Mouse (Mus musculus) embryonic facial prominence, embryonic 14.5 days (tissue): Measurements from ENCODE around the gene Tex36. TPM values are rescaled to one million over a fixed set of nuclear protein-coding genes. Genes with fewer than 3 reads are reported as not detected.

Experiments
- ATAC-seq: fragments of 200-750 bp; cut with Nextera tagmentation; 2 replicates; pipeline ENCODE4 v1.8.0; 2017; ENCODE audit warnings: low read depth, moderate number of reproducible peaks, moderate TSS enrichment
- DNase-seq: peaks from one replicate; pipeline ENCODE4 v3.0.0-alpha.2; 2015; ENCODE audit warnings: low spot score
- H3K27ac ChIP-seq: fragments of 300-500 bp; sonication (generic); replicated peaks from 2 replicates; pipeline ENCODE4 v1.5.1; 2014; ENCODE audit warnings: low read depth, mild to moderate bottlenecking, low read length, moderate library complexity
- H3K27me3 ChIP-seq: fragments of 300-500 bp; sonication (generic); replicated peaks from 2 replicates; pipeline ENCODE4 v1.6.1; 2014; ENCODE audit warnings: low read length; ENCODE audit not compliant: control insufficient read depth, insufficient read depth
- H3K36me3 ChIP-seq: fragments of 300-500 bp; sonication (generic); 2 replicates; pipeline ENCODE4 v1.6.1; 2014; ENCODE audit warnings: low read length, mixed read lengths; ENCODE audit not compliant: control insufficient read depth, insufficient read depth
- H3K4me1 ChIP-seq: fragments of 300-500 bp; sonication (generic); 2 replicates; pipeline ENCODE4 v1.6.1; 2014; ENCODE audit warnings: antibody characterized with exemption, low read length; ENCODE audit not compliant: control insufficient read depth, insufficient read depth
- H3K4me2 ChIP-seq: fragments of 300-500 bp; sonication (generic); 2 replicates; pipeline ENCODE4 v1.6.1; 2014; ENCODE audit warnings: low read depth, mild to moderate bottlenecking, low read length, moderate library complexity, mixed read lengths
- H3K4me3 ChIP-seq: fragments of 300-500 bp; sonication (generic); 2 replicates; pipeline ENCODE4 v1.5.1; 2014; ENCODE audit warnings: low read depth, mild to moderate bottlenecking, low read length
- H3K9ac ChIP-seq: fragments of 300-500 bp; sonication (generic); 2 replicates; pipeline ENCODE4 v1.6.1; 2014; ENCODE audit warnings: low read depth, mild to moderate bottlenecking, low read length, moderate library complexity, mixed read lengths
- H3K9me3 ChIP-seq: fragments of 300-500 bp; sonication (generic); 2 replicates; pipeline ENCODE4 v1.6.1; 2016; ENCODE audit warnings: low read length; ENCODE audit not compliant: control insufficient read depth
- WGBS: fragments of 180-500 bp; shearing (Covaris S2); extraction: QIAGEN DNeasy Blood & Tissue Kit; methylation state at CpG from one replicate; pipeline ENCODE4 v1.1.7; 2014; 5-methylcytosine and 5-hydroxymethylcytosine counted together
- polyA plus RNA-seq: library from polyadenylated mRNA; unstranded; fragments of >200 nt; fragmentation: Nextera tagmentation; extraction: Ambion mirVana; gene quantifications from 2 replicates; pipeline ENCODE4 v1.2.1, GENCODE M21; 2014

The Tex36 gene
- polyA plus RNA-seq = not detected in 2 replicates

DNA sequence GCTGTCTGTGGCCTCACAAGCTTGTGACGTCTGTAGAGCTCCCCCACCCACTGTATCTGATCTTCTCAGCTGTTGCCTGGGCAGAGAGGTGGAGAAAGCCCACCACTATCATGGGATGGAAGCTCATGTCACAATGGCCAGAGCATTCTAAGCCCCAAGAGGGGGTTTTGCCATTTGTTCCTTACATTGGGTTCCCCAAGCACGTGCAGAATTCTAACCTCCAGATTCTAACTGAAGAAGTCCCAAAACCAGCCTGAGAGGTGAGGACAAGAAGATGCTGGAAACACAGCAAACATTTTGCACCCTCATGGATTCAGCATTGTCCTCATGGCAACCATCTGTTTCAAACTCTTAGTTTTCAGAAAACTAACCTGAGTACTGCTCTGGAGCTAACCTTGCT is at the start of gene Tex36:
Tex36 (minus strand) TSS at position 101 of the 400 bp plus-strand sequence.
- no peaks in the 10 kb centered on the region for H3K4me1 ChIP-seq
- no peaks in the 10 kb centered on the region for H3K9me3 ChIP-seq
- WGBS = 75% methylated on average over 2 of the region's 2 CpGs
- DNase-seq (no peak), ATAC-seq (no peak)
- H3K27me3 ChIP-seq = no peaks in the 10 kb centered on the region
- no peaks in the 10 kb centered on the region for H3K36me3 ChIP-seq
- H3K4me3 ChIP-seq = no peak within 1 kb of the TSS
- H3K4me2 ChIP-seq = no peak within 1 kb of the TSS
- no peak within 1 kb of the TSS for H3K27ac ChIP-seq
- no peak within 1 kb of the TSS for H3K9ac ChIP-seq

DNA sequence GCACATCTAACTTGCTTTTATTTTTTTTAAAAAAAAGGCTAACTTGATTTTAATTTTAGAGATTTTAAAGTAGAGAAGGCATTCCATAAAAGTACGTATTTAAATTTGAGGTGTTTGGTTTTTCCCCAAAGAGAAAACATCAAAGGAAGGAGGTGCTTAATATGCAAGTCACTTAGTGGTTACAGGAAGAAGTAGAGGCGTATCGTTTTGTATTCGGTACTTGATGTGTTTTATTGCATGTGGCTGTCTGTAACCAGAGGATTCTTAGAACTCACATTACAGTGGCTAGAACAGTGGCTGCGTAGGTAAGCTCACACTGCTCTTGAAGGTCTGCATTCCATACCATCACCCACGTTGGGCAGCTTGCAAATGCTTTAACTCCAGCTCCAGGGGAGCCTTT is 43.8 kb upstream of the Tex36 start:
- no peaks in the 10 kb centered on the region for H3K9me3 ChIP-seq
- H3K4me1 ChIP-seq = no peaks in the 10 kb centered on the region
- no peak overlapping the region for H3K4me2 ChIP-seq
- H3K4me3 ChIP-seq = no peak overlapping the region
- peaks cover 94% of the 10 kb centered on the region for H3K36me3 ChIP-seq
- DNase-seq = no peak
- ATAC-seq = no peak
- H3K9ac ChIP-seq = no peak overlapping the region
- 92% methylated on average over 6 of the region's 6 CpGs for WGBS
- no peak overlapping the region for H3K27ac ChIP-seq
- H3K27me3 ChIP-seq = no peaks in the 10 kb centered on the region

DNA sequence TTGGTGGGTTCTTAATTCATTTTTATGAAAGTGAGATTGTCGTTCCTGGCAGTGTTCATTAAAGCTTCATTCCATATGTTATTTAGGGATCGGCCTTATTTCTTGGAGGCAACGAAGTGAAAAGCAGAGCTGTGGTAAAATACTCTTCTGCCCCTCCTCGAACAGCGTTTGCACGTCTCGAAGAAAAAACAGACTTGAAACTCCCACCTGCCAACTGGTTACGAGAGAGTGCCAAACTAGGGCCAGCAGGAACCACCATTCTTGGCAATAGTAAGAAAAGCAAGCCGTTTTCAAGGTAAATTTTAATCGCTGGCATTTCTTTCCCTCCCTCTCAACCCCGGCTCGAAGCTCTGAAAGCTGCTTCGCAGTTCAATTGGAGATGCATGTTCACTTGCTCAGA is 36.9 kb upstream of the Tex36 start:
- Histone ChIP-seq H3K36me3 (peaks cover 33% of the 10 kb centered on the region), H3K27me3 (no peaks in the 10 kb centered on the region), H3K4me3 (peak overlapping the region; percentile 91), H3K27ac (no peak overlapping the region), H3K9me3 (no peaks in the 10 kb centered on the region), H3K9ac (peak overlapping the region; percentile 91), H3K4me2 (peak overlapping the region; percentile 81), H3K4me1 (peaks cover 13% of the 10 kb centered on the region)
- WGBS = 87% methylated on average over 13 of the region's 13 CpGs
- DNase-seq (no peak), ATAC-seq (no peak)

DNA sequence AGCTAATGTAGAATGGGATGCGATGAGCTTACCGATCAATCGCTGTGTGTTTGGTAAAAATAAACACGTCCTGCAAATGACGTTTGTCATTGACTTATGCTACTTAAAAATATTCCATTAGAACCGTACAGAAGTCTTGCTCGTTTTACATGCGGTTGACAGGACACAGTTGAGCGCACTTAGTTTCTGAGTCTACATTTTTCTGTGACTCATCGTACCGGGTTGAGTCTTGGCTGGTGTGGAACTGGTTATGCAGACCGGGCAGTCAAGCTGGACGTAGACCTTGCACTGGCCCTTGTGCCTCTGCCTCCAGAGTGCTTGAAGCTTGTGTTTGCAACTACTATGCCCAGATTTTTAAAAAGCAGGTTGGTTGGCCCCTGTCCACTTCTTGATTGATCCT is 36.3 kb upstream of the Tex36 start:
- Histone ChIP-seq H3K27ac (no peak overlapping the region), H3K9me3 (no peaks in the 10 kb centered on the region), H3K27me3 (no peaks in the 10 kb centered on the region), H3K9ac (peak overlapping the region; percentile 91), H3K36me3 (peaks cover 28% of the 10 kb centered on the region), H3K4me1 (peaks cover 13% of the 10 kb centered on the region), H3K4me3 (peak overlapping the region; percentile 91), H3K4me2 (peak overlapping the region; percentile 81)
- DNase-seq = no peak
- ATAC-seq = no peak
- 10% methylated on average over 13 of the region's 13 CpGs for WGBS

DNA sequence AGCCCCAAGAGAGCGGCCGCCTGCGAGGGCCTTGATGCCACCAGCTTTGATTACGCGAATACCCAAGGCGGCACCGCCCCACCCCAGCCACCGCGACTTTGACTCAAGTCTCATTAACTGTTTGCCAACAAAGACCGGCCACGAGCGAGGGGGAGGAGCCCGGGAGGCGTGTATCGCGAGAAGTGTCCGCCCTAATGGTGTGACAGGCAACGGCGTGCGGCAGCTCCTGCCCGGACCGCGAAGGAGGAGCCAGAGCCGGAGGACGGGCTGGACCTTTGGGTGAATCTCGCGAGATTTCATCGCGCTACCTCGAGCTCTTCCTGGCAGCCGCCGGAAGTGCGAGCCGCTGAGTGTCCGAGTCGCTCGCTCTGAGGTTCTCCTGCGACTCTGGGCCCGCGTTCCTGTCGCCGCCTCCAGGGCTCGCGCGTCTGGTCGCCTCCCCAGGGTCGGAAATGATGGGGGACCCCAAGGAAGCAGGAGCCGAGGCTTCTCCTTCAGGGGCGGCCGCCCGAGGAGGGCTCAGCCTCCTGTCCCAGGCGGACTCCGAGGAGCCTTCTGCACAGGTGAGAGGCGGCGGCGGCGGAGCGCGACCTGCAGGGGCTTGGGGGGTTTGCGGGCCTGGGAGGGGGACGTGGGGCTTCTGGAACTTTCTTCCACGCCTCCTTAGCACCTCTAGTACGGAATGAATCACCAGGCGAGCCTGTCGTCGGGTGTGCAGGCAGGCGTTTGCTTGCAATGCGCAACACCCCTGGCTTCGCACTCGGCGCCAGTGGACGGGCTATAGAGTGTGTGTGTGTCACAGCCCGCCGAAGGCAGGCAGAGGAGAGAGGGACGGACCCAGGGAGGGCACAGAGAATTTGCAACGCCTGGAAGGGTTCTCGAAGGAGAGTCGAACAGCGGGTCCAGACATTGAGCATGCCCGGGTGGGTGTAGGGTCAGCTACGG is 35.7 kb upstream of the Tex36 start, which contains the start of gene Edrf1:
Edrf1 (plus strand) TSS at position 183 of the 945 bp plus-strand sequence.
- peak within 1 kb of the TSS; percentile 91 for H3K4me3 ChIP-seq
- peak within 1 kb of the TSS; percentile 92 for H3K27ac ChIP-seq
- H3K27me3 ChIP-seq = no peaks in the 10 kb centered on the region
- DNase-seq (peak; percentile 100), ATAC-seq (peak; percentile 98)
- H3K9me3 ChIP-seq = no peaks in the 10 kb centered on the region
- peaks cover 21% of the 10 kb centered on the region for H3K36me3 ChIP-seq
- H3K4me1 ChIP-seq = peaks cover 13% of the 10 kb centered on the region
- under 1% methylated on average over 56 of the region's 81 CpGs for WGBS
- peak within 1 kb of the TSS; percentile 81 for H3K4me2 ChIP-seq
- peak within 1 kb of the TSS; percentile 91 for H3K9ac ChIP-seq

DNA sequence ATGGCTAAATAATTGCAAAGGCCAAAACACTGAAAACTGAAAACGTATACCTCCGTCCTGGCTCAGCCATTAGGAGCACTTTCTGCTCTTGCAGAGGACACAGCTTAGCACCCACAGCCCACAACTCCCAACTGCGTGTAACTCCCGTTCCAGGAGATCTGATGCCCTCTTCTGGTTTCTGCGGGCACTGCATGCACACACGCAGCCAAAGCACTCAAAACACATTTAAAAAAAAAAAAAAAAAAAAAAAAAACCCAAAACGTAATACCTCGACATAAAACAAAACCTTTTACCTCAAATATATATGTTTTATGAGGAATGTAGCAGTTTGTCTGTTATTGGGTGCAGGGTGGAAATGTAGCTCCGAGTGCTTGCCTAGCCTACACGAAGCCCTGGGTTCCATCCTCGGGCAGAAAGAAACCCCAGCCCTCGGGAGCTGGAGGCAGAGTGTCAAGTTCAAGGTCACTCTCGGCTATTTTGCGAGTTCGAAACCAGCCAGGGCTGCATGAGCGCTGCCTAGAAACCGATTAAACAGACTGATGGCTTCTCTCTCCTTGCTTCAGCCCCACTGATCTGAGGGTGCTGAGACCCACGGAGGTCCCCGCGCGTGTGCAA is 34.9 kb upstream of the Tex36 start:
- Histone ChIP-seq H3K4me2 (peak overlapping the region; percentile 76), H3K9me3 (no peaks in the 10 kb centered on the region), H3K27ac (peak overlapping the region; percentile 92), H3K4me1 (peaks cover 13% of the 10 kb centered on the region), H3K4me3 (peak overlapping the region; percentile 91), H3K36me3 (peaks cover 14% of the 10 kb centered on the region), H3K27me3 (no peaks in the 10 kb centered on the region), H3K9ac (peak overlapping the region; percentile 91)
- ATAC-seq (peak; percentile 12), DNase-seq (peak; percentile 89)
- WGBS = 2% methylated on average over 21 of the region's 21 CpGs

DNA sequence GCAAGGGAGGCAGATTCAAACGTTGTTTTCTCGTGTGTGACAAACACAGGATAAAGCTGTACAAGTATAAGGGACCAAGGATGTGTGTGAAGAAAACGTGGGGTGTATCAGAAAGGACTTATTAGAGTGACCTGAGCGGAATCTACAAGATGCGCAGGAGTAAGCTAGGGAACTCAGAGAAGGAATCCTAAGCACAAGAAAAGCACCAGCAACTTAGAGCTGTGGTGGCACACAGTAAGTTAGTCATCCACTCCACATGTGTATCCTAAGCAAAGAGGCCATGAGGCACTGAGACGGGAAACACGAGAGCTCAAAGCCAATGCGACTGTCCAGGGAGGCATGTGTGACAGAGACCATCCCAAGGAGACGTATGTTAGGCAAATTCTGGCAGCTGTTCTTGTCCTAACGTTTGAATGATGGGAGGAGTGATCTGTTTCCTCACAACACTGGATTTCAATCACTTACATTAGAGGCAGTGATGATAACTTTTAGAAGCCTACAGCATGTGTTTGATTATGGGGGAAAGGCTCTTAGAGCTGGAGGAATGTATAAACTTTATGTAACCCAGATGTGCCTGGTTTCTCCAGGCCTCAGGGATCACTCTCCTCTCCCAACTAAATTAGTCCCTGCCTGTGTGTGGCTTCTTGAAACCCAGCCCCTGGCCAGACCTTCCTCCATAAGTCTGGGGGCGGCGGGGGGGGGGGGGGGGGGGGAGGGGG is 33.1 kb upstream of the Tex36 start:
- Histone ChIP-seq H3K27me3 (no peaks in the 10 kb centered on the region), H3K36me3 (no peaks in the 10 kb centered on the region; the same call in 1 of the 2 replicates), H3K4me2 (no peak overlapping the region), H3K9me3 (no peaks in the 10 kb centered on the region), H3K9ac (no peak overlapping the region), H3K4me1 (peaks cover 13% of the 10 kb centered on the region), H3K4me3 (no peak overlapping the region), H3K27ac (peak overlapping the region; percentile 46)
- WGBS = 29% methylated on average over 10 of the region's 12 CpGs
- ATAC-seq (no peak), DNase-seq (peak; percentile 94)

DNA sequence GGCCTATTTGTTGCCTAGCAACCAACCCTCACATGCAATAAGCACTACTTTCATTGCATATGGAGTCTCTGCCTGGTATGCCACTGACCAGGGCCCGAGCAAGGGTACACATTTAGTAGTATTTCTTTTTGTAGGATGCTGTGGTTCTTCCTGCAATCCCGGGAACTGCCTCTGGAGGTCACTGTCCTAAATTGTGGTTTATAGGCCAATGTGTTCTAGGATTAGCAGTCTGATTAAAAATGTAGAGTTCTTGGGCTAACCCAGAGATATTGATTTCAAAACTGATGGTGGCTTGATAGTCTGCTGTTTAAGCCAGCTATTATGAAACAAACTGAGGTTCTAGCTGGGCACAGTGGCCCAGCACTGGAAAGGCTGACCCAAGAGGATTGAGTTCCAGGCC is 30.5 kb upstream of the Tex36 start:
- 30% methylated on average over 2 of the region's 2 CpGs for WGBS
- no peak overlapping the region for H3K4me3 ChIP-seq
- no peak overlapping the region for H3K9ac ChIP-seq
- ATAC-seq (no peak), DNase-seq (no peak)
- peaks cover 6% of the 10 kb centered on the region; the same call in 1 of the 2 replicates for H3K4me1 ChIP-seq
- H3K36me3 ChIP-seq = no peaks in the 10 kb centered on the region
- H3K4me2 ChIP-seq = no peak overlapping the region
- no peaks in the 10 kb centered on the region for H3K9me3 ChIP-seq
- H3K27me3 ChIP-seq = no peaks in the 10 kb centered on the region
- no peak overlapping the region for H3K27ac ChIP-seq
